Mouse (Mus musculus) kidney, adult 2 months (tissue): ENCODE measurements around the gene Pdlim5.

ENCODE experiments used
- CTCF ChIP-seq: fragments of 200-500 bp; conservative IDR thresholded peaks from 2 replicates; pipeline ENCODE4 v1.5.1; 2011; ENCODE audit warnings: low read depth, mild to moderate bottlenecking, control low read depth, low read length, moderate library complexity, mixed read lengths; ENCODE audit not compliant: insufficient read depth, insufficient read length
- POLR2A ChIP-seq: fragments of 200-500 bp; IDR thresholded peaks from one replicate; pipeline ENCODE4 v1.6.1; 2011; ENCODE audit warnings: low read depth, low read length, control low read depth

DNA sequence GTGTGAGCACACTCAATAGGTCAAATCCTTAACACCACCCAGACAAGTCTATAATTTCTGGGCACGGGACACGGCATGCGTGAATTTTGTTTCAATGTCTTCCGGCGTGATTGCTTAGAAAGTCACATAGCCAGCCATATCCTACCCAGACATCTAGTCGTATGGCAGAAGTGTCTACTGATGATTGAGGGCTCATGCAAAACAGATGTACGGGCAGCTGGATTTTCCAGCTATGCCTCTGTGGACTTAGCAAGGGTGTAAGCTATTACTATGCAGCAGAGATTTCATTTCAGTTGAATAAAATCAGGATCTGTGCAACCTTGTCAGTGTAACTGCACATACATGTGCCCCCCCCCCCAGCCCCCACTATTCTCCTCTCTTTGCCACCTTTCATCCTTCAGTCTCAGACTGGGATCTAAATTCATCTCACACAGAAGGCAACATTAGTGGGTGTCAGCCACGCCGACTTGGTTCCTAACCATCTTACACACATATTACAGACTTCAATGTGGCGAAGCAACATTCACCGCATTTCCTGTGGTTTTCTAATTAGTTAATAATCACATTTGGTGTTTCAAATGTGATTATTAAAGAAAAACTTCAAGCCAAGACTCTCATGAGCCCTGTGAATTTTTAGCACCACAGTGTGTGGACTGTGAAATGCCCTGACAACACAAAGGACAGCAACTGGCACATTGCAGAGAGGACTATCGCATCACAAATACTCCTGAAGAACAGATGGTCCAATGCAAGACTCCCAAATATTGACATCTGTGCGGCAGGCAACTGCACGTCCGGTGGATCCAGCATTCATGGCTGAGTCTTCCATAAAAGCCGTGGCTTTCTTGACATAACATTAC, 161.7 kb downstream of the Pdlim5 start:
- TF ChIP-seq CTCF, result no peak
- TF ChIP-seq POLR2A, result no peak
